Mouse (Mus musculus) forebrain, embryonic 14.5 days (tissue): ENCODE data around the gene Plcl1. TPM values are rescaled to one million over a fixed set of nuclear protein-coding genes. Genes with fewer than 3 reads are reported as not detected.
A peak's percentile ranks its signal among the peaks of the same experiment; 100 is the strongest.
"Not testable (repeated sequence)": the region's sequence is repeated elsewhere in the genome, so short reads cannot be mapped to it uniquely, and the experiment has no call there.

ENCODE experiments used
- ATAC-seq: fragments of 200-750 bp; cut with Nextera tagmentation; 2 replicates; pipeline ENCODE4 v1.8.0; 2017; ENCODE audit warnings: mild to moderate bottlenecking, moderate library complexity
- DNase-seq: peaks from one replicate; pipeline ENCODE4 v3.0.0-alpha.2; 2015; ENCODE audit warnings: low spot score
- H3K27ac ChIP-seq: fragments of 300-500 bp; sonication (generic); 2 replicates; pipeline ENCODE4 v1.5.1; 2014; ENCODE audit warnings: low read depth, mild to moderate bottlenecking, control low read depth, low read length, moderate library complexity
- H3K27me3 ChIP-seq: fragments of 300-500 bp; sonication (generic); replicated peaks from 2 replicates; pipeline ENCODE4 v1.6.1; 2014; ENCODE audit warnings: low read length, control low read depth, mixed read lengths; ENCODE audit not compliant: control insufficient read depth, insufficient read depth
- H3K36me3 ChIP-seq: fragments of 300-500 bp; sonication (generic); 2 replicates; pipeline ENCODE4 v1.6.1; 2014; ENCODE audit warnings: low read length, control low read depth; ENCODE audit not compliant: control insufficient read depth, insufficient read depth
- H3K4me1 ChIP-seq: fragments of 300-500 bp; sonication (generic); 2 replicates; pipeline ENCODE4 v1.6.1; 2014; ENCODE audit warnings: antibody characterized with exemption, low read length, control low read depth; ENCODE audit not compliant: control insufficient read depth, insufficient read depth
- H3K4me2 ChIP-seq: fragments of 300-500 bp; sonication (generic); 2 replicates; pipeline ENCODE4 v1.6.1; 2014; ENCODE audit warnings: mild to moderate bottlenecking, control low read depth, low read length
- H3K4me3 ChIP-seq: fragments of 300-500 bp; sonication (generic); 2 replicates; pipeline ENCODE4 v1.5.1; 2014; ENCODE audit warnings: low read depth, low read length, control low read depth
- H3K9ac ChIP-seq: fragments of 300-500 bp; sonication (generic); 2 replicates; pipeline ENCODE4 v1.6.1; 2014; ENCODE audit warnings: mild to moderate bottlenecking, low read length, control low read depth, moderate library complexity
- H3K9me3 ChIP-seq: fragments of 300-500 bp; sonication (generic); replicated peaks from 2 replicates; pipeline ENCODE4 v1.6.1; 2016; ENCODE audit warnings: low read length, control low read depth, mixed read lengths; ENCODE audit not compliant: control insufficient read depth
- WGBS: fragments of 180-500 bp; shearing (Covaris S2); extraction: QIAGEN DNeasy Blood & Tissue Kit; methylation state at CpG from one replicate; pipeline ENCODE4 v1.1.7; 2014; 5-methylcytosine and 5-hydroxymethylcytosine counted together
- polyA plus RNA-seq: library from polyadenylated mRNA; unstranded; fragments of >200 nt; fragmentation: Nextera tagmentation; extraction: Ambion mirVana; gene quantifications from 2 replicates; pipeline ENCODE4 v1.2.1, GENCODE M21; 2014

Gene Plcl1
- polyA plus RNA-seq, 1 experiment from 2014 or later: 2.6 TPM

- Histone ChIP-seq H3K4me2 (no peak overlapping the region), H3K27ac (no peak overlapping the region), H3K9me3 (no peaks in the 10 kb centered on the region), H3K27me3 (no peaks in the 10 kb centered on the region), H3K4me3 (no peak overlapping the region), H3K9ac (no peak overlapping the region), H3K4me1 (no peaks in the 10 kb centered on the region), H3K36me3 (no peaks in the 10 kb centered on the region)
- ATAC-seq: no peak
- whole genome bisulfite sequencing: 92% methylated on average over 2 of the region's 2 CpGs
- no peak for DNase-seq
These were observed 41.2 kb downstream of the Plcl1 start for GRCm38 (mm10) chr1:55446876-55447275.

DNA sequence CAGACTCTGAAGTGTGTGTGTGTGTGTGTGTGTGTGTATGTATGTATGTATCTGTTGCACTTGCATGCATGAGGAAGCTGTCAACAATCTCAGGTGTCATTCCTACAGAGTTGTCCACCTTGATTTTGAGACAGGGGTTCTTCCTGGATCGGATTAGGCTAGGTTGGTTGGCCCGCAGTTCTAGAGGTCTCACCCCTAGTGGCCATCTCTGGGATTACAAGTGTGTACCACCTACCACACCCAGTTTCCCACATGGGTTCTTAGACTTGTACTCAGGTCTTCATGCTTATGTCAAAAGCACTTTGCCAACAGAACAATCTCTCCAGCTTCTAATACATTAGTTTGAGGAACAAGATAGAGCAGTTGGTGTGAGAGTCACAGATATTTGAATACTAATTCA lies 41.9 kb downstream of the Plcl1 start:
- Histone ChIP-seq H3K4me1 (no peaks in the 10 kb centered on the region), H3K27me3 (no peaks in the 10 kb centered on the region), H3K27ac (no peak overlapping the region), H3K9me3 (no peaks in the 10 kb centered on the region), H3K4me3 (no peak overlapping the region), H3K4me2 (no peak overlapping the region), H3K36me3 (no peaks in the 10 kb centered on the region), H3K9ac (no peak overlapping the region)
- no peak for ATAC-seq
- 73% methylated on average over 2 of the region's 2 CpGs for WGBS
- no peak for DNase-seq

DNA sequence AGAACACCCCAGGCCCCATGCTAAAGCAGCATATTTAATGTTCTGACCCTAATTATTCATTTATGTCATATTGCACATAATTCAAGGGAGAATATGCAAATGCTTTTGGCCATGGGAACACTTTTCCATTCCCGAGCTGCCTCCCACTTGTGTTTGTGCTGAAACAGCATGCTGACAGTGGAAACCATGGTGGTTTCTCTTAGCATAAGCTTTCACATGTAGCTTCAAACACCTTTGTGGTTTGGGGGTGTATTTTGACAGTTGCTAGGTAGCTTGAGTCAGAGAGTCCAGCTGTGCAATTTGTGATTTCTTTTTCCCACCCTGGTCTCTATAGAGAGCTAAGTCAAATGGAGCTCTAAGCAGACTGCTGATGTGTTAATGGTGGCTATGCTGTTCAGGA lies 42.4 kb downstream of the Plcl1 start:
- Histone ChIP-seq H3K9ac (no peak overlapping the region), H3K9me3 (no peaks in the 10 kb centered on the region), H3K4me2 (no peak overlapping the region), H3K27me3 (no peaks in the 10 kb centered on the region), H3K36me3 (no peaks in the 10 kb centered on the region), H3K4me3 (no peak overlapping the region), H3K4me1 (no peaks in the 10 kb centered on the region), H3K27ac (no peak overlapping the region)
- ATAC-seq: no peak
- WGBS: 77% methylated on average over 1 of the region's 1 CpGs
- DNase-seq: no peak

- Histone ChIP-seq H3K9me3 (no peaks in the 10 kb centered on the region), H3K4me2 (no peak overlapping the region), H3K4me3 (no peak overlapping the region), H3K4me1 (0 out of 2 replicates have a peak, but pooled peaks cover 2% of the 10 kb centered on the region), H3K36me3 (no peaks in the 10 kb centered on the region), H3K27ac (no peak overlapping the region), H3K9ac (no peak overlapping the region), H3K27me3 (no peaks in the 10 kb centered on the region)
- WGBS: 61% methylated on average over 3 of the region's 3 CpGs
- ATAC-seq: no peak
- DNase-seq: no peak
These were observed 44.1 kb downstream of the Plcl1 start for GRCm38 (mm10) chr1:55449779-55450178.

DNA sequence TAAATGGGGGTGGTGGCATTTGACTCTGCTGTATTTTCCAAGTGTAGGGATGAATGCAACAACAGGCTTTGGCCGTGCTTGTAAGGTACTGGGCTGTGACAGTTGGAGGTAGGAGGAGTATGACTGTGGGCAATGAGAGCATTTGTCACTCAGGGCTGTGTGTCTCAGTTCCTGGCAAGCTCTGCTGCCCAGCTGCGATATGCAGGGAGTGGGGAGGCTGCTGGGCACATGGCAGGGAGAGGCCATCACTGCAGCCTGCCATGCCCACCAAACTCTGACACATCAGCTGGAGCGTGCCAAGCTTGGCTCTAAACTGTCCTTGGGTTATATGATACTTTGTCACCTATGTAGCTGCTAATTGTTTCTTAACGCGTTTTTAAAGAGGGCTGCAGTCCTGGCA lies 48.4 kb downstream of the Plcl1 start:
- H3K9me3 ChIP-seq: no peaks in the 10 kb centered on the region
- no peaks in the 10 kb centered on the region for H3K27me3 ChIP-seq
- DNase-seq (peak; percentile 62), ATAC-seq (peak; percentile 80; the same call in 1 of the 2 replicates)
- H3K27ac ChIP-seq: no peak overlapping the region
- H3K4me3 ChIP-seq: no peak overlapping the region
- 0 out of 2 replicates have a peak, but pooled peaks cover 2% of the 10 kb centered on the region for H3K4me1 ChIP-seq
- H3K36me3 ChIP-seq: no peaks in the 10 kb centered on the region
- no peak overlapping the region for H3K9ac ChIP-seq
- WGBS: 64% methylated on average over 5 of the region's 5 CpGs
- no peak overlapping the region for H3K4me2 ChIP-seq

- Histone ChIP-seq H3K4me3 (no peak overlapping the region), H3K9me3 (no peaks in the 10 kb centered on the region), H3K9ac (no peak overlapping the region), H3K27ac (no peak overlapping the region), H3K36me3 (no peaks in the 10 kb centered on the region), H3K4me2 (no peak overlapping the region), H3K4me1 (no peaks in the 10 kb centered on the region), H3K27me3 (no peaks in the 10 kb centered on the region)
- DNase-seq (no peak), ATAC-seq (no peak)
- 61% methylated on average over 5 of the region's 5 CpGs for WGBS
These were observed 56.6 kb downstream of the Plcl1 start for GRCm38 (mm10) chr1:55462301-55462700.

DNA sequence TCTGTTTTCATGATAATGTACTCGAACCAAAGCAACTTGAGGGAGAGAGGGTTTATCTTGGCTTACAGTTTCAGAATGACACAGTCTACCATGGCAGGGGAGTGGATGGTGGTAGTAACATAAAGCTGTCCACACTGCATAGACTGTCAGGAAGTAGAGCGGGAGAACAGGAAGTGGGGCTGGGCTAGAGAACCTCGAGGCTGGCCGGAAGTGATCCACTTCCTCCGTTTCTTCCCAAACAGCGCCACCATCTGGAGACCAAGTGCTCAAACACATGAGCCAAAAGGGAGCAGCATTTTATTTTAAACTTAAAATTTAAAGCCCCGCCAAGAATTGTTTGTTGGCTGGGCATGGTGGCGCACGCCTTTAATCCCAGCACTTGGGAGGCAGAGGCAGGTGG lies 68.0 kb downstream of the Plcl1 start:
- H3K4me2 ChIP-seq: no peak overlapping the region
- ATAC-seq: no peak
- H3K4me1 ChIP-seq: no peaks in the 10 kb centered on the region
- H3K9ac ChIP-seq: no peak overlapping the region
- DNase-seq: no peak
- no peaks in the 10 kb centered on the region for H3K27me3 ChIP-seq
- no peaks in the 10 kb centered on the region for H3K9me3 ChIP-seq
- H3K4me3 ChIP-seq: no peak overlapping the region
- 89% methylated on average over 9 of the region's 9 CpGs for WGBS
- no peak overlapping the region for H3K27ac ChIP-seq
- no peaks in the 10 kb centered on the region for H3K36me3 ChIP-seq

GRCm38 (mm10) chr1:55474976-55475375 lies 69.3 kb downstream of the Plcl1 start:
- Histone ChIP-seq H3K4me2 (no peak overlapping the region), H3K27ac (no peak overlapping the region), H3K4me1 (no peaks in the 10 kb centered on the region), H3K9ac (no peak overlapping the region), H3K36me3 (no peaks in the 10 kb centered on the region), H3K9me3 (no peaks in the 10 kb centered on the region), H3K4me3 (no peak overlapping the region), H3K27me3 (no peaks in the 10 kb centered on the region)
- ATAC-seq (no peak), DNase-seq (no peak)
- WGBS: 81% methylated on average over 7 of the region's 7 CpGs

- DNase-seq, H3K27ac ChIP-seq, H3K4me2 ChIP-seq, H3K4me3 ChIP-seq, H3K9ac ChIP-seq, H3K27me3 ChIP-seq, H3K4me1 ChIP-seq, ATAC-seq, H3K9me3 ChIP-seq, H3K36me3 ChIP-seq: not testable (repeated sequence)
- 80% methylated on average over 10 of the region's 10 CpGs for WGBS
These were observed 81.7 kb downstream of the Plcl1 start for GRCm38 (mm10) chr1:55487371-55487770.
